Comparison of ENCODE assay signal across 8 mouse cellular contexts in genomic region chr1:152956221-152956620, GRCm38 (mm10). TPM values are rescaled to one million over a fixed set of nuclear protein-coding genes. Genes with fewer than 3 reads are reported as not detected.
DNase-seq lines count a peak whose midpoint lies in the region; ATAC-seq and TF ChIP-seq lines count a peak whose summit lies in the region.

No protein-coding gene starts in this region.

- no peak overlapping the region for H3K9ac ChIP-seq in embryonic facial prominence, embryonic 13.5 days
- no peak overlapping the region for H3K9ac ChIP-seq in heart, embryonic 13.5 days
- H3K9ac ChIP-seq in kidney, embryonic 14.5 days (ENCODE audit: low read depth, low read length) = no peak overlapping the region

- H3K27me3 ChIP-seq in embryonic facial prominence, embryonic 13.5 days = peaks cover 63% of the 10 kb centered on the region
- H3K27me3 ChIP-seq in heart, embryonic 13.5 days (replicated peaks) = peaks cover 63% of the 10 kb centered on the region
- peaks cover 36% of the 10 kb centered on the region for H3K27me3 ChIP-seq in kidney, embryonic 14.5 days (ENCODE audit: control insufficient read depth, insufficient read depth, low read length)

- no peaks in the 10 kb centered on the region for H3K36me3 ChIP-seq in embryonic facial prominence, embryonic 13.5 days
- H3K36me3 ChIP-seq in heart, embryonic 13.5 days = no peaks in the 10 kb centered on the region
- no peaks in the 10 kb centered on the region for H3K36me3 ChIP-seq in kidney, embryonic 14.5 days (ENCODE audit: control insufficient read depth, insufficient read depth, low read length)

- H3K4me3 ChIP-seq in embryonic facial prominence, embryonic 13.5 days = peak overlapping the region; percentile 51
- H3K4me3 ChIP-seq in heart, embryonic 13.5 days = peak overlapping the region; percentile 55
- peak overlapping the region; percentile 44 for H3K4me3 ChIP-seq in kidney, embryonic 14.5 days (ENCODE audit: low read length)
- no peak overlapping the region for H3K4me3 ChIP-seq in lung, adult 2 months (replicated peaks; ENCODE audit: extremely low read depth, low read depth, low read length)

- peak; percentile 29 for DNase-seq in 3T3-L1 (ENCODE audit: low read depth, low spot score)
- peak; percentile 76 to 81 for DNase-seq in adrenal gland, postnatal 36 days
- peak; percentile 47 for DNase-seq in lung, adult 2 months
- peak; percentile 61 for DNase-seq in ovary, postnatal 10 days (ENCODE audit: low spot score)
- peak; percentile 57 for DNase-seq in urinary bladder, postnatal 25 days (ENCODE audit: low spot score)

- no peak overlapping the region for H3K27ac ChIP-seq in embryonic facial prominence, embryonic 13.5 days
- no peak overlapping the region for H3K27ac ChIP-seq in heart, embryonic 13.5 days (replicated peaks)
- no peak overlapping the region for H3K27ac ChIP-seq in kidney, embryonic 14.5 days (ENCODE audit: low read depth, low read length)

- WGBS in embryonic facial prominence, embryonic 13.5 days = 5% methylated on average over 14 of the region's 14 CpGs
- 6% methylated on average over 14 of the region's 14 CpGs for WGBS in heart, embryonic 13.5 days
- 5% methylated on average over 14 of the region's 14 CpGs for WGBS in kidney, embryonic 14.5 days
- WGBS in lung, adult 2 months = 6% methylated on average over 14 of the region's 14 CpGs

- no peak for TF ChIP-seq POLR2A in lung, adult 2 months (IDR thresholded peaks at IDR 0.05; ENCODE audit: borderline replicate concordance, extremely low read depth, low read depth, low read length)

- H3K4me1 ChIP-seq in embryonic facial prominence, embryonic 13.5 days = peaks cover 16% of the 10 kb centered on the region
- H3K4me1 ChIP-seq in heart, embryonic 13.5 days = peaks cover 16% of the 10 kb centered on the region
- peaks cover 9% of the 10 kb centered on the region for H3K4me1 ChIP-seq in kidney, embryonic 14.5 days (ENCODE audit: control insufficient read depth, insufficient read depth, low read length)
- no peaks in the 10 kb centered on the region for H3K4me1 ChIP-seq in lung, adult 2 months (ENCODE audit: control insufficient read depth, insufficient read depth, low read length)

- H3K9me3 ChIP-seq in embryonic facial prominence, embryonic 13.5 days = no peaks in the 10 kb centered on the region
- no peaks in the 10 kb centered on the region for H3K9me3 ChIP-seq in heart, embryonic 13.5 days
- H3K9me3 ChIP-seq in kidney, embryonic 14.5 days (ENCODE audit: control insufficient read depth, low read length) = no peaks in the 10 kb centered on the region

- ATAC-seq in embryonic facial prominence, embryonic 13.5 days (ENCODE audit: insufficient number of reproducible peaks, insufficient read depth, low FRiP score, low TSS enrichment, low read depth) = 0 out of 2 replicates have a peak, but pooled peaks have one; percentile 59
- no peak for ATAC-seq in heart, embryonic 13.5 days (ENCODE audit: extremely low read depth, insufficient number of reproducible peaks, low FRiP score, low TSS enrichment)
- peak; percentile 73 for ATAC-seq in kidney, embryonic 14.5 days (ENCODE audit: low FRiP score, low TSS enrichment)

- H3K4me2 ChIP-seq in embryonic facial prominence, embryonic 13.5 days = peak overlapping the region; percentile 86
- peak overlapping the region; percentile 78 for H3K4me2 ChIP-seq in heart, embryonic 13.5 days
- peak overlapping the region; percentile 58 for H3K4me2 ChIP-seq in kidney, embryonic 14.5 days (replicated peaks; ENCODE audit: low read depth, low read length)

- TF ChIP-seq CTCF in lung, adult 2 months (IDR thresholded peaks at IDR 0.05; ENCODE audit: insufficient read depth, low read length) = no peak

RNA-seq across cellular contexts. Expression of gene Nmnat2, which starts 1.4 kb away (rescaled TPM):
- 1 to 10 TPM in 1 of 2 experiments, under 1 TPM in 1; 0.93 to 1.2 TPM for total RNA-seq in adrenal gland, postnatal 36 days (2021)
- 1.3 and 1.5 TPM in 2 replicates for polyA plus RNA-seq in embryonic facial prominence, embryonic 13.5 days (2015; fragmentation: Nextera tagmentation; extraction: Ambion mirVana)
- 0.75 and 0.83 TPM in 2 replicates for polyA plus RNA-seq in heart, embryonic 13.5 days (2015; fragmentation: Nextera tagmentation; extraction: Ambion mirVana)
- polyA plus RNA-seq in kidney, embryonic 14.5 days (2014; fragmentation: Nextera tagmentation; extraction: Ambion mirVana) = 0.79 and 0.93 TPM in 2 replicates
- polyA plus RNA-seq in lung, adult 2 months (2012; rRNA removed) = 6.0 and 7.6 TPM in 2 replicates

RNA-seq across cellular contexts. Expression of gene Smg7, which starts 53.8 kb away (rescaled TPM):
- total RNA-seq in adrenal gland, postnatal 36 days (2021) = 10 to 100 TPM; 55.2 to 69.1 TPM
- polyA plus RNA-seq in embryonic facial prominence, embryonic 13.5 days (2015; fragmentation: Nextera tagmentation; extraction: Ambion mirVana) = 29.5 and 29.8 TPM in 2 replicates
- polyA plus RNA-seq in heart, embryonic 13.5 days (2015; fragmentation: Nextera tagmentation; extraction: Ambion mirVana) = 22.3 and 22.4 TPM in 2 replicates
- 27.9 and 43.1 TPM in 2 replicates for polyA plus RNA-seq in kidney, embryonic 14.5 days (2014; fragmentation: Nextera tagmentation; extraction: Ambion mirVana)
- 25.8 and 31.6 TPM in 2 replicates for polyA plus RNA-seq in lung, adult 2 months (2012; rRNA removed)
